18 mouse cellular contexts compared by ENCODE assay signal in the genomic region with DNA sequence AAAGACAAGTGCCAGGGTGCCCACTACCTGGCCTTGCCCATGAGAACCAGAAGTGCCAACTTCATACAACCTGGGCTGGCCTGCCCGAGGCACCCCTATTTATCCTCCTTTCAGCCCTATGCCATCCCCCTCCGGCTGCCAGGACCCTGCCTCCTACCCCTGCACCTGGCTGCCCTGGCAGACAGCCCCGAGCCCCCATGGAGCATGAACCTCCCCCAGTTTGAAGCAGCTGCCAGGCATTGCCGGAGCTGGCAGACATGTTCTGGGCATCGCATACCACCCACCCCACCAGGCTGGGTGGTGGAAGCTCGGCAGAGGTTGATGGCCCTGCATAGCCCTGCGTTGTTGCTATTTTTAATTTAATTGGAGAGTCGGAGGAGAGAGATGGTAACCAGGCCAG.
"Had no signal": no experiment of that assay in that cellular context is flagged by ENCODE, and none has a peak within 500 bp of the region (broad histone marks: within the 10 kb centered on the region; RNA-seq: fewer than 3 reads in every experiment).

No protein-coding gene starts in this region.

- H3K4me1 ChIP-seq: kidney, embryonic 15.5 days; liver, embryonic 13.5 days; midbrain, embryonic 12.5 days; midbrain, embryonic 15.5 days; neural tube, embryonic 13.5 days; stomach, embryonic 15.5 days had no signal

- H3K27me3 ChIP-seq: kidney, embryonic 15.5 days; liver, embryonic 13.5 days; midbrain, embryonic 12.5 days; midbrain, embryonic 15.5 days; neural tube, embryonic 13.5 days; stomach, embryonic 15.5 days had no signal

- H3K9me3 ChIP-seq: kidney, embryonic 15.5 days; liver, embryonic 13.5 days; midbrain, embryonic 12.5 days; midbrain, embryonic 15.5 days; neural tube, embryonic 13.5 days; stomach, embryonic 15.5 days had no signal

- H3K27ac ChIP-seq: kidney, embryonic 15.5 days; layer of hippocampus, adult 2 months; liver, embryonic 13.5 days; midbrain, embryonic 12.5 days; midbrain, embryonic 15.5 days; neural tube, embryonic 13.5 days; stomach, embryonic 15.5 days had no signal

- H3K4me2 ChIP-seq: kidney, embryonic 15.5 days; liver, embryonic 13.5 days; midbrain, embryonic 12.5 days; midbrain, embryonic 15.5 days; neural tube, embryonic 13.5 days; stomach, embryonic 15.5 days had no signal

- DNase-seq: kidney, adult 8-10 months; kidney, postnatal 10 days; kidney, postnatal 36 days; liver, embryonic 13.5 days; lung, adult 2 months; lung, postnatal 14 days; lung, postnatal 4 days; right cerebral cortex, postnatal 14 days; spleen, adult 18-20 months; thymus, postnatal 36 days had no signal

- H3K36me3 ChIP-seq: kidney, embryonic 15.5 days; liver, embryonic 13.5 days; midbrain, embryonic 12.5 days; midbrain, embryonic 15.5 days; neural tube, embryonic 13.5 days; stomach, embryonic 15.5 days had no signal

- ATAC-seq: intestine, postnatal 0 days; midbrain, embryonic 15.5 days had no signal

- H3K4me3 ChIP-seq: kidney, embryonic 15.5 days; layer of hippocampus, adult 2 months; liver, embryonic 13.5 days; midbrain, embryonic 12.5 days; midbrain, embryonic 15.5 days; myocyte; neural tube, embryonic 13.5 days; stomach, embryonic 15.5 days had no signal

- H3K9ac ChIP-seq: kidney, embryonic 15.5 days; liver, embryonic 13.5 days; midbrain, embryonic 12.5 days; midbrain, embryonic 15.5 days; neural tube, embryonic 13.5 days; stomach, embryonic 15.5 days had no signal
